Mouse (Mus musculus) lung, postnatal 14 days (tissue): ENCODE measurements around the gene Tusc2.
"Not testable (repeated sequence)": the region's sequence is repeated elsewhere in the genome, so short reads cannot be mapped to it uniquely, and the experiment has no call there.

ENCODE experiments used
- DNase-seq: peaks from one replicate; pipeline ENCODE4 v3.0.0; 2021

Tusc2 gene

GRCm38 (mm10) chr9:107569270-107569669 is 6.2 kb downstream of the Tusc2 start:
- DNase-seq: no peak

GRCm38 (mm10) chr9:107570016-107570415 is 7.0 kb downstream of the Tusc2 start:
- no peak for DNase-seq

- DNase-seq: no peak
Measured at GRCm38 (mm10) chr9:107570845-107571244, 7.8 kb downstream of the Tusc2 start.

GRCm38 (mm10) chr9:107571534-107572326 is 8.7 kb downstream of the Tusc2 start:
- no peak for DNase-seq

GRCm38 (mm10) chr9:107572327-107572662 is 9.2 kb downstream of the Tusc2 start:
- no peak for DNase-seq

GRCm38 (mm10) chr9:107573774-107574173 is 10.7 kb downstream of the Tusc2 start:
- DNase-seq: not testable (repeated sequence)

GRCm38 (mm10) chr9:107575579-107576356 is 12.7 kb downstream of the Tusc2 start:
- no peak for DNase-seq

- peak; percentile 85 for DNase-seq
Measured at GRCm38 (mm10) chr9:107576357-107577107, 13.5 kb downstream of the Tusc2 start, which contains the start of gene Hyal1. Hyal1 (plus strand) TSS chr9:107576927.

- DNase-seq: no peak
Measured at GRCm38 (mm10) chr9:107577871-107578270, 14.8 kb downstream of the Tusc2 start.

- no peak for DNase-seq
Measured at GRCm38 (mm10) chr9:107578587-107578986, 15.5 kb downstream of the Tusc2 start, which contains the start of gene Naa80. Naa80 (plus strand) TSS chr9:107578887.

- no peak for DNase-seq
Measured at GRCm38 (mm10) chr9:107579023-107579900, 16.2 kb downstream of the Tusc2 start.

GRCm38 (mm10) chr9:107580501-107581317 is 17.7 kb downstream of the Tusc2 start, which contains the start of gene Hyal3:
Hyal3 (plus strand) TSS chr9:107580818.
- DNase-seq: peak; percentile 91

GRCm38 (mm10) chr9:107581584-107581983 is 18.5 kb downstream of the Tusc2 start:
- DNase-seq: no peak

GRCm38 (mm10) chr9:107582509-107583062 is 19.5 kb downstream of the Tusc2 start:
- no peak for DNase-seq

- DNase-seq: no peak
Measured at GRCm38 (mm10) chr9:107583174-107583573, 20.1 kb downstream of the Tusc2 start.

- no peak for DNase-seq
Measured at GRCm38 (mm10) chr9:107586504-107586903, 23.4 kb downstream of the Tusc2 start.

- DNase-seq: peak; percentile 95
Measured at GRCm38 (mm10) chr9:107586974-107587832, 24.1 kb downstream of the Tusc2 start, which contains the start of gene Ifrd2. Ifrd2 (plus strand) TSS chr9:107587642.

- DNase-seq: no peak
Measured at GRCm38 (mm10) chr9:107587833-107588639, 25.0 kb downstream of the Tusc2 start.
